3 mouse cellular contexts compared by ENCODE assay signal in genomic region chr16:37973239-37973638, GRCm38 (mm10). TPM values are rescaled to one million over a fixed set of nuclear protein-coding genes. Genes with fewer than 3 reads are reported as not detected.
"Had no signal": no experiment of that assay in that cellular context is flagged by ENCODE, and none has a peak within 500 bp of the region (broad histone marks: within the 10 kb centered on the region; RNA-seq: fewer than 3 reads in every experiment).

No protein-coding gene starts in this region.

RNA-seq across cellular contexts. Expression of gene Gpr156, which starts 56.9 kb away (rescaled TPM):
- total RNA-seq: liver, adult 2 months; megakaryocyte-erythroid progenitor cell, adult 5-6 weeks; monocyte, adult 5-6 weeks had no signal
- polyA plus RNA-seq: liver, adult 2 months had no signal
